Mouse (Mus musculus) macrophage (primary cell): ENCODE data around the gene Fam47e. TPM values are rescaled to one million over a fixed set of nuclear protein-coding genes. Genes with fewer than 3 reads are reported as not detected.

Experiments used
- H3K27ac ChIP-seq: fragments of 350-480 bp; formaldehyde crosslinking; 2 replicates; pipeline ENCODE4 v1.9.0; 2021
- H3K36me3 ChIP-seq: fragments of 350-480 bp; formaldehyde crosslinking; 2 replicates; pipeline ENCODE4 v1.9.0; 2021; ENCODE audit errors: inconsistent target
- H3K4me3 ChIP-seq: fragments of 350-480 bp; formaldehyde crosslinking; 2 replicates; pipeline ENCODE4 v1.9.0; 2021; ENCODE audit errors: inconsistent target
- H3K79me2 ChIP-seq: fragments of 350-480 bp; formaldehyde crosslinking; 2 replicates; pipeline ENCODE4 v1.9.0; 2021; ENCODE audit errors: inconsistent target
- WGBS: methylation state at CpG from one replicate; pipeline ENCODE4 v1.1.7; 2026; ENCODE audit warnings: inconsistent platforms; ENCODE audit not compliant: missing documents; 5-methylcytosine and 5-hydroxymethylcytosine counted together
- polyA plus RNA-seq: library from polyadenylated mRNA; stranded (reverse); fragments of 250-400 nt; gene quantifications from 3 replicates; pipeline ENCODE4 v1.2.4, GENCODE M21; 2018; ENCODE audit warnings: inconsistent platforms

Fam47e gene
- polyA plus RNA-seq, 1 experiment from 2014 or later = not detected

DNA sequence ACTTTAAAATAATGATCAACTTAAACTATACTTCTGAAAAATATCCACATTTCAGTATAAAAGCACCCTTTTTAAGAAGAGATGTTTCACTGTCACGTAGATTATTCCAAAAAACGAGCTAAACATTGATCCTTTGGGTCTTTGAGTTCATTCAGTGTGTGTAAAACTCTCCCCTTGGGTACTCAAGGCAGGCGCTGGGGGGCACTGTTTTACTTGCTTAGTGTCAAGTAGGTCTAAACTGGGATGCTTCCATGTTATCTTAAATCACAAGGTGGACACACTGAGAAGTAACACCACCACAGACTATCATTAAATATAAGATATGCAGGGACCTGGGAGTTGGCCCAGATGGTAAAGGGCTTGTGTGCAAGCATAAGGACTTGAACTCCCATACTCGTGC is 78.7 kb downstream of the Fam47e start:
- H3K4me3 ChIP-seq = no peak overlapping the region
- H3K36me3 ChIP-seq = no peaks in the 10 kb centered on the region
- no peaks in the 10 kb centered on the region for H3K79me2 ChIP-seq
- WGBS = 87% methylated on average over 4 of the region's 4 CpGs
- H3K27ac ChIP-seq = no peak overlapping the region

GRCm38 (mm10) chr5:92634916-92635315 is 80.0 kb downstream of the Fam47e start:
- Histone ChIP-seq H3K36me3 (no peaks in the 10 kb centered on the region), H3K4me3 (no peak overlapping the region), H3K79me2 (no peaks in the 10 kb centered on the region), H3K27ac (no peak overlapping the region)
- 88% methylated on average over 3 of the region's 3 CpGs for WGBS

DNA sequence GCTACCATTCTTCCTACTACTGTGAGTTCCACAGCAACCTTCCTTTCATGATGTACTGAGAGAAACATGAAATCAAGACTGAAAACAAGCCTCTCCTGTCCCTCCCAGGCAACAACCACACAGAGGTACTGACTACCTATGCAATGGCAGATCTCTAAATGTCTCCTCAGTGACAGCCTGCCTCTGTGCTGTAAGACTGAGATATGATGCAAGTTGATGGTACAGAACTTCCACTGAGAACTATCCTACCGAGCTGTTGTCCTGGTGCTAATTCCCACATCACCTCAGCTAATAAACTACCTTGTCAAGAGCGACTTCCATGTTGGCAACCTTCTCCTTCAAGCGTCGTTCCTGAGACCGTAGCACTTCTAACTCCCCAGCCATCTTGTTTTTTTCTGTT is 81.0 kb downstream of the Fam47e start:
- H3K27ac ChIP-seq = no peak overlapping the region
- no peaks in the 10 kb centered on the region for H3K79me2 ChIP-seq
- H3K36me3 ChIP-seq = no peaks in the 10 kb centered on the region
- no peak overlapping the region for H3K4me3 ChIP-seq
- 98% methylated on average over 5 of the region's 5 CpGs for whole genome bisulfite sequencing

DNA sequence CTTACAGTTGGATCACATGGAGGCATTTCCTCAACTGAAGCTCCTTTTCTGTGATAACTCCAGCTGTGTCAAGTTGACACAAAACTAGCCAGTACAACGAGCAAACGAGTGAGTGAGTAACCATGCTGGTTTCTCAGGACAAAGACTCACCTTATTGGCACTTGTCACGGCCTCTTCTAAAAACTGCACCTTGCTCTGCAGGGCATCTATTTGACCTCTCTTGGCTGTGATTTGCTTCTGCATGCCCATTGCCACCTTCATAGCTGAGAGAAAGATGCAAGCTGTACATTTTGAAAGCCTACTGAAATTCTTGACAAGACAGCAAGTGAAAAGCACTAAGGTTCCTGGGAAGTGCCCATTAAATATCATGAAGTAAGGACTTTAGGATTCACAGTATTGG is 86.0 kb downstream of the Fam47e start:
- Histone ChIP-seq H3K36me3 (no peaks in the 10 kb centered on the region), H3K4me3 (no peak overlapping the region), H3K27ac (no peak overlapping the region), H3K79me2 (no peaks in the 10 kb centered on the region)
- WGBS = 96% methylated on average over 3 of the region's 3 CpGs

Other genes starting within 250 kb of the Fam47e start
- gene Sdad1, start 244.6 kb upstream of the Fam47e start, polyA plus RNA-seq = 7.9 to 11.2 TPM (median 8.9 TPM) in 3 replicates
- 0.69 to 2.3 TPM (median 1.8 TPM) in 3 replicates for gene Cxcl9, start 227.0 kb upstream of the Fam47e start, polyA plus RNA-seq
- not detected in 3 replicates for gene Art3, start 223.2 kb upstream of the Fam47e start, polyA plus RNA-seq
- 29.8 to 324 TPM (median 31.4 TPM) in 3 replicates for gene Cxcl10, start 206.2 kb upstream of the Fam47e start, polyA plus RNA-seq
- gene Nup54, start 119.8 kb upstream of the Fam47e start, polyA plus RNA-seq = 13.2 to 22.7 TPM (median 15.8 TPM) in 3 replicates
- 93.3 to 161 TPM (median 147 TPM) in 3 replicates for gene Scarb2, start 48.2 kb upstream of the Fam47e start, polyA plus RNA-seq
- gene Stbd1, start 48.0 kb downstream of the Fam47e start, polyA plus RNA-seq = 0.32 to 0.77 TPM (median 0.46 TPM) in 3 replicates
- gene Ccdc158, start 120.2 kb downstream of the Fam47e start, polyA plus RNA-seq = not detected in 3 replicates
- not detected in 3 replicates for gene Shroom3, start 128.4 kb downstream of the Fam47e start, polyA plus RNA-seq